Mouse (Mus musculus) heart, embryonic 16.5 days (tissue): Measurements from ENCODE around the gene Gpx6. TPM values are rescaled to one million over a fixed set of nuclear protein-coding genes. Genes with fewer than 3 reads are reported as not detected.
A peak's percentile ranks its signal among the peaks of the same experiment; 100 is the strongest.

Experiments
- ATAC-seq: fragments of 200-750 bp; cut with Nextera tagmentation; replicated peaks from 2 replicates; pipeline ENCODE4 v1.8.0; 2017; ENCODE audit warnings: moderate number of reproducible peaks; ENCODE audit not compliant: insufficient read depth, low FRiP score; ENCODE audit errors: extremely low read depth
- H3K27ac ChIP-seq: fragments of 300-500 bp; sonication (generic); 2 replicates; pipeline ENCODE4 v1.5.1; 2014; ENCODE audit warnings: mild to moderate bottlenecking, low read length, control low read depth, moderate library complexity
- H3K27me3 ChIP-seq: fragments of 300-500 bp; sonication (generic); 2 replicates; pipeline ENCODE4 v1.6.1; 2014; ENCODE audit warnings: low read length, mixed read lengths; ENCODE audit not compliant: control insufficient read depth, insufficient read depth
- H3K36me3 ChIP-seq: fragments of 300-500 bp; sonication (generic); 2 replicates; pipeline ENCODE4 v1.6.1; 2014; ENCODE audit not compliant: control insufficient read depth, insufficient read depth
- H3K4me1 ChIP-seq: fragments of 300-500 bp; sonication (generic); 2 replicates; pipeline ENCODE4 v1.6.1; 2014; ENCODE audit warnings: low read length, mixed read lengths; ENCODE audit not compliant: control insufficient read depth, insufficient read depth
- H3K4me2 ChIP-seq: fragments of 300-500 bp; sonication (generic); 2 replicates; pipeline ENCODE4 v1.6.1; 2014; ENCODE audit warnings: low read depth, mild to moderate bottlenecking, control low read depth, low read length
- H3K4me3 ChIP-seq: fragments of 300-500 bp; sonication (generic); 2 replicates; pipeline ENCODE4 v1.5.1; 2014; ENCODE audit warnings: mild to moderate bottlenecking, control low read depth, low read length
- H3K9ac ChIP-seq: fragments of 300-500 bp; sonication (generic); 2 replicates; pipeline ENCODE4 v1.6.1; 2014; ENCODE audit warnings: low read length, control low read depth
- H3K9me3 ChIP-seq: fragments of 300-500 bp; sonication (generic); replicated peaks from 2 replicates; pipeline ENCODE4 v1.6.1; 2016; ENCODE audit warnings: low read length; ENCODE audit not compliant: control insufficient read depth
- WGBS: fragments of 180-500 bp; shearing (Covaris S2); extraction: QIAGEN DNeasy Blood & Tissue Kit; methylation state at CpG from one replicate; pipeline ENCODE4 v1.1.7; 2014; 5-methylcytosine and 5-hydroxymethylcytosine counted together
- polyA plus RNA-seq: library from polyadenylated mRNA; unstranded; fragments of >200 nt; fragmentation: Nextera tagmentation; extraction: Ambion mirVana; gene quantifications from 2 replicates; pipeline ENCODE4 v1.2.1, GENCODE M21; 2015

Gene Gpx6
- 0.21 TPM in 1 of 2 replicates, not detected in the other for polyA plus RNA-seq

DNA sequence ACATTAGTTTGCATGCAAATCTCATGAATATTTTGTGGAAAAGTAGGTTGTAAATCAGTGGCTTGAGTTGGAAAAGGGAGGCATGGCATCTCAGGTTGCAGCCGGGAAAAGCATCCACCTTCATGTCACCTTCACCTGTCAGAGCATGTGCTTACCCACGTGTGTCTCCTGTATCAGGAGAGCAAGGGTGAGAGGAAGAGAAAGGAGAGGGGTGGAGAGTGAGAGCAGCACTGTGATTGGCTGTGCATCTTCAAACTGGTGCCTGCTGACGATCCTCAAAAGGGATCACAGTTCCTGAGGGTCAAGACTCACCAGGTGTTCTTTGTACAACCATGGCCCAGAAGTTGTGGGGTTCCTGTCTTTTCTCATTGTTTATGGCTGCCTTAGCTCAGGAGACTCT is at the start of gene Gpx6:
Gene Gpx6, plus strand, starts transcription at position 200 of the 400 bp plus-strand sequence.
- Histone ChIP-seq H3K9ac (no peak within 1 kb of the TSS), H3K36me3 (no peaks in the 10 kb centered on the region), H3K4me3 (no peak within 1 kb of the TSS), H3K4me1 (no peaks in the 10 kb centered on the region), H3K27ac (no peak within 1 kb of the TSS), H3K9me3 (no peaks in the 10 kb centered on the region), H3K27me3 (no peaks in the 10 kb centered on the region), H3K4me2 (no peak within 1 kb of the TSS)
- WGBS = 35% methylated on average over 3 of the region's 3 CpGs
- no peak for ATAC-seq

GRCm38 (mm10) chr13:21262787-21263461 is 49.0 kb upstream of the Gpx6 start:
- no peak overlapping the region for H3K4me3 ChIP-seq

GRCm38 (mm10) chr13:21263910-21264309 is 48.0 kb upstream of the Gpx6 start:
- H3K9ac ChIP-seq = no peak overlapping the region
- peaks cover under 1% of the 10 kb centered on the region; the same call in 1 of the 2 replicates for H3K27me3 ChIP-seq
- no peaks in the 10 kb centered on the region for H3K4me1 ChIP-seq
- no peak overlapping the region for H3K27ac ChIP-seq
- 6% methylated on average over 11 of the region's 11 CpGs for WGBS
- peak overlapping the region; percentile 44 for H3K4me3 ChIP-seq
- H3K4me2 ChIP-seq = peak overlapping the region; percentile 62
- no peak for ATAC-seq
- no peaks in the 10 kb centered on the region for H3K9me3 ChIP-seq
- H3K36me3 ChIP-seq = no peaks in the 10 kb centered on the region

More at GRCm38 (mm10) chr13:21262787-21263461, 49.0 kb upstream of the Gpx6 start:
- Histone ChIP-seq H3K27me3 (peaks cover 5% of the 10 kb centered on the region; the same call in 1 of the 2 replicates), H3K27ac (no peak overlapping the region), H3K9ac (no peak overlapping the region), H3K36me3 (no peaks in the 10 kb centered on the region), H3K4me2 (no peak overlapping the region), H3K4me1 (no peaks in the 10 kb centered on the region), H3K9me3 (no peaks in the 10 kb centered on the region)
- 46% methylated on average over 4 of the region's 4 CpGs for WGBS
- no peak for ATAC-seq

DNA sequence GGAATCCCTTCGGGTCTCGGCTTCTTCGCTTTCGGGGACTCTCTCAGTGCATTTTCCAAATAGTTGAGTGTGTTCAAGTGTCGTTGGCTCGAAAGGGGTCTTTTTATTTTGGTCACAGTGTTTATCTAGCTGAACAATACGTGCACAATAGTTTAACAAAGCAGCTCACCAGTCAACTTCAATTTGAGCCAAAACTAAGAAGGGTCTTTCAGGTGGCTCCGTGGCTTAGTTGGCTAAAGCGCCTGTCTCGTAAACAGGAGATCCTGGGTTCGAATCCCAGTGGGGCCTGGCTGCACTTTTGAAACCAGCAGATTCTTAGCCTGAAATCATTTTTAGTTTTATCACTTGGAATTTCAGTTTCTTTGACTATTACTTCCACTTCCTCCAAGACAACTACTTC is 47.6 kb upstream of the Gpx6 start:
- H3K4me2 ChIP-seq = peak overlapping the region; percentile 62
- no peaks in the 10 kb centered on the region for H3K36me3 ChIP-seq
- no peaks in the 10 kb centered on the region for H3K9me3 ChIP-seq
- H3K9ac ChIP-seq = no peak overlapping the region
- ATAC-seq = no peak
- H3K27ac ChIP-seq = no peak overlapping the region
- H3K4me1 ChIP-seq = no peaks in the 10 kb centered on the region
- H3K27me3 ChIP-seq = no peaks in the 10 kb centered on the region
- WGBS = 2% methylated on average over 11 of the region's 11 CpGs
- peak overlapping the region; percentile 44 for H3K4me3 ChIP-seq

- Histone ChIP-seq H3K9me3 (no peaks in the 10 kb centered on the region), H3K9ac (no peak overlapping the region), H3K27me3 (no peaks in the 10 kb centered on the region), H3K4me1 (no peaks in the 10 kb centered on the region), H3K4me2 (no peak overlapping the region), H3K4me3 (no peak overlapping the region), H3K27ac (no peak overlapping the region), H3K36me3 (no peaks in the 10 kb centered on the region)
- ATAC-seq = no peak
- 64% methylated on average over 2 of the region's 2 CpGs for WGBS
Observed at GRCm38 (mm10) chr13:21265736-21266135, 46.2 kb upstream of the Gpx6 start.

GRCm38 (mm10) chr13:21267541-21267940 is 44.4 kb upstream of the Gpx6 start:
- 37% methylated on average over 4 of the region's 4 CpGs for WGBS
- Histone ChIP-seq H3K27ac (no peak overlapping the region), H3K27me3 (no peaks in the 10 kb centered on the region), H3K9ac (no peak overlapping the region), H3K4me1 (no peaks in the 10 kb centered on the region), H3K9me3 (no peaks in the 10 kb centered on the region), H3K4me3 (no peak overlapping the region), H3K36me3 (no peaks in the 10 kb centered on the region), H3K4me2 (peak overlapping the region; percentile 28; the same call in 1 of the 2 replicates)
- ATAC-seq = no peak

- Histone ChIP-seq H3K4me1 (no peaks in the 10 kb centered on the region), H3K4me2 (no peak overlapping the region), H3K27me3 (no peaks in the 10 kb centered on the region), H3K9me3 (no peaks in the 10 kb centered on the region), H3K4me3 (no peak overlapping the region), H3K27ac (no peak overlapping the region), H3K9ac (no peak overlapping the region), H3K36me3 (no peaks in the 10 kb centered on the region)
- ATAC-seq = no peak
- WGBS = 10% methylated on average over 1 of the region's 1 CpGs
Observed at GRCm38 (mm10) chr13:21268262-21268661, 43.7 kb upstream of the Gpx6 start.

DNA sequence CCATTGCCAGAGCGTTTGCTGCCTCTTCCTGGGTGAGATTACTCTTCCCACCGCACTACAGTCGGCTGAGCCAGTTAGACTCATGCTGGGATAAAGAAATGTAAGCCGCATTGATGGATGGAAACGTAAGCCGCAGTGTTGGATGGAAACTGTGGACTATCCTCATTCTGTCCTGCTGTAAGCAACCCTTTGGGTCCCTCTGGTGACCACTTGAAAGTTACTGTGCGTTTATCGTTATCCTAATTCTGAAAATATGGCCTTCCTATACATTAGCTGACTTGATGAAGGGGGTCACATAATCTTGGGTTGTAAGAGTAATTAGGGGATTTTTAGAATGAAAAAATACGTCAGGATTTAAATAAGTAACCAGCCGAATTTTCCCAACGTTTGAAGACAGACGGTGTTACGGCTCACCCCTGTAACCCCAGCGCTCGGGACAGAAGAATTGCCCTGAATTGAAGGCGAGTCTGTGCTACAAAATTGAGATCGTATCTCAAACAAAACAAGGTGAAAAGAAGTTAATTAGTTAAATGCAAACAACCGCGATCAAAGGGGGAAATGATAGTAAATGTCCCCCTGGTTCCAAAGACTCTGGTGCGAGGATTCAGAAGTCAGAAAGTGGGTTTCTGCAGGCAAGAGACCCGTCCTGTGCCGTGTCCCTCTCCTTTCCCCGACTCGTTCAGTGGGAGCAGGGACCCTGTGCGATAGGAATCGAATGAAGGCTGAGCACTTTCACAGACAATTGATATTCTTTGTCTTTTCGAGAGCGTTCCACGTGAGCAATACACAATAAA is 36.7 kb upstream of the Gpx6 start:
- H3K9me3 ChIP-seq = no peaks in the 10 kb centered on the region
- H3K4me1 ChIP-seq = peaks cover 8% of the 10 kb centered on the region; the same call in 1 of the 2 replicates
- under 1% methylated on average over 29 of the region's 29 CpGs for WGBS
- peak overlapping the region; percentile 71 for H3K4me2 ChIP-seq
- H3K27ac ChIP-seq = no peak overlapping the region
- H3K36me3 ChIP-seq = no peaks in the 10 kb centered on the region
- H3K9ac ChIP-seq = peak overlapping the region; percentile 69
- ATAC-seq = 0 out of 2 replicates have a peak, but pooled peaks have one; percentile 39
- peaks cover 5% of the 10 kb centered on the region for H3K27me3 ChIP-seq
- peak overlapping the region; percentile 56 for H3K4me3 ChIP-seq
